Mouse (Mus musculus) E14TG2a.4 (cell line): ENCODE measurements around the gene Uba6.

Source experiments
- CTCF ChIP-seq: conservative IDR thresholded peaks from 2 replicates; pipeline ENCODE4 v1.5.1; 2014; ENCODE audit warnings: low read length
- POU5F1 ChIP-seq: IDR thresholded peaks from 2 replicates; pipeline ENCODE4 v1.6.1; 2014; ENCODE audit warnings: low read length, borderline replicate concordance

DNA sequence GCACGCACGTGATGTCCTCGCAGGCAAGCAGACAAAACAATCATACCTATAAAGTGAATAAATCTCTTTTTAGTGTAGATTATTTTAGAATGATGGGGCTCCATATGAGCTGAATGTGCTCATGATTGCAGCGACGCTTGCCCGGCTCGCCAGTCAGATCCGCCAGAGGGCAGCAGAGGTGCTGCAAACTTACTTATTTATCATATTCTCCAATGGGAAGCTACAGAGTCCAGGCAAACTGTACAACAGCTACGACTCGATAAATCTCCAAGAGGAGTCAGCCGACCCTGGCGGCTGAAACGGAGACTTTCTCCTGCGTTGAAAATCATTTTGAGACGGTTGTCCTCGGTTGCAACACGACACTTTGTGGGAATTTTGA is 106.1 kb downstream of the Uba6 start:
- TF ChIP-seq CTCF, result peak; percentile 79
- no peak for TF ChIP-seq POU5F1
